In the genomic region with DNA sequence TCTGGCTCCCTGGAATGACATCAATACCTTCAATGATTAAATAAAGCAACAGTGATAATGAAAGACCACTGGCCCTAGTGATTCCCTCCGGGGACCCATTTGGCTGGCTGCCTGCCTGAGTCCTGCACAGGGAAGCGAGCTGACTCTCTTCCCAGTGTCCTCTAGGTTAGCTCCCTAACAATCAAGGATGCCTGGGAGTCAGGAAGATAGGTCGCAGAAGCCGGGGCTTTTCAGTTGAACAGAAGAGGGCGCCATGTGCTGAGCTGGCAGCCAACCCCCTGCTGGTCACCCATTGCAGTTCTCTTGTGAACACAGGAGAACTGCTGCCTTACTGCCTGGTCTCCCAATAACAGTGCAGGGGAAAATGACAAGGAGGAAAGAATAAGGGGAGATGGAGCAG, we compare ENCODE assay signal across 8 mouse cellular contexts.
DNase-seq lines count a peak whose midpoint lies in the region; ATAC-seq lines count a peak whose summit lies in the region.

No protein-coding gene starts in this region.

- no peak overlapping the region for H3K4me2 ChIP-seq in forebrain, embryonic 12.5 days
- H3K4me2 ChIP-seq in forebrain, embryonic 13.5 days = no peak overlapping the region

- H3K4me3 ChIP-seq in forebrain, embryonic 12.5 days (replicated peaks) = no peak overlapping the region
- H3K4me3 ChIP-seq in forebrain, embryonic 13.5 days = no peak overlapping the region

- no peak overlapping the region for H3K9ac ChIP-seq in forebrain, embryonic 12.5 days
- H3K9ac ChIP-seq in forebrain, embryonic 13.5 days = no peak overlapping the region

- H3K36me3 ChIP-seq in forebrain, embryonic 12.5 days (replicated peaks) = no peaks in the 10 kb centered on the region
- H3K36me3 ChIP-seq in forebrain, embryonic 13.5 days (ENCODE audit: poor library complexity, severe bottlenecking) = no peaks in the 10 kb centered on the region

- H3K27ac ChIP-seq in forebrain, embryonic 12.5 days = no peak overlapping the region
- H3K27ac ChIP-seq in forebrain, embryonic 13.5 days = no peak overlapping the region

- no peaks in the 10 kb centered on the region for H3K27me3 ChIP-seq in forebrain, embryonic 12.5 days
- no peaks in the 10 kb centered on the region for H3K27me3 ChIP-seq in forebrain, embryonic 13.5 days

- no peaks in the 10 kb centered on the region for H3K9me3 ChIP-seq in forebrain, embryonic 12.5 days
- no peaks in the 10 kb centered on the region for H3K9me3 ChIP-seq in forebrain, embryonic 13.5 days (replicated peaks)

- peak; percentile 33; the same call in 1 of the 2 replicates for ATAC-seq in forebrain, embryonic 12.5 days (ENCODE audit: low FRiP score)
- ATAC-seq in forebrain, embryonic 13.5 days = no peak
- ATAC-seq in hematopoietic stem cell, adult 5-6 weeks (replicated peaks in 1 of 2; ENCODE audit: insufficient read depth in 1 of 2, low FRiP score in 2 of 2, low TSS enrichment in 1 of 2, low read depth in 1 of 2, poor library complexity in 2 of 2, severe bottlenecking in 2 of 2) = peak; percentile 68 to 82
- ATAC-seq in megakaryocyte, adult 5-6 weeks (ENCODE audit: poor library complexity, severe bottlenecking) = peak; percentile 79

- DNase-seq in adrenal gland, adult 8-10 months = peak; percentile 73
- peak; percentile 27 for DNase-seq in embryo, embryonic 11.5 days (ENCODE audit: low read depth, low spot score)
- peak; percentile 41 to 59 for DNase-seq in layer of hippocampus, postnatal 14 days (ENCODE audit: low spot score in 2 of 2)
- peak; percentile 73 for DNase-seq in testis, postnatal 10 days (ENCODE audit: low spot score)

- H3K4me1 ChIP-seq in forebrain, embryonic 12.5 days = peaks cover 28% of the 10 kb centered on the region
- H3K4me1 ChIP-seq in forebrain, embryonic 13.5 days = peaks cover 18% of the 10 kb centered on the region

- WGBS in forebrain, embryonic 12.5 days = 14% methylated on average over 5 of the region's 5 CpGs
- 9% methylated on average over 5 of the region's 5 CpGs for WGBS in forebrain, embryonic 13.5 days
